Mouse (Mus musculus): ENCODE measurements around the gene Olfr600. TPM values are rescaled to one million over a fixed set of nuclear protein-coding genes. Genes with fewer than 3 reads are reported as not detected.

Olfr600 gene
- polyA plus RNA-seq, 1 experiment from 2014 or later = not detected

Other genes with a start within 250 kb of the Olfr600 start
- not detected in 2 replicates for gene Olfr586, start 224.0 kb downstream of the Olfr600 start, polyA plus RNA-seq (2015; fragmentation: Nextera tagmentation; extraction: Ambion mirVana)
- not detected in 2 replicates for gene Olfr588-ps1, start 208.8 kb downstream of the Olfr600 start, polyA plus RNA-seq (2015; fragmentation: Nextera tagmentation; extraction: Ambion mirVana)
- not detected in 2 replicates for gene Olfr589, start 193.3 kb downstream of the Olfr600 start, polyA plus RNA-seq (2015; fragmentation: Nextera tagmentation; extraction: Ambion mirVana)
- gene Olfr591, start 171.3 kb downstream of the Olfr600 start, polyA plus RNA-seq (2015; fragmentation: Nextera tagmentation; extraction: Ambion mirVana) = not detected in 2 replicates
- gene Olfr592, start 164.9 kb downstream of the Olfr600 start, polyA plus RNA-seq (2015; fragmentation: Nextera tagmentation; extraction: Ambion mirVana) = not detected in 2 replicates
- gene Olfr593, start 137.8 kb downstream of the Olfr600 start, polyA plus RNA-seq (2015; fragmentation: Nextera tagmentation; extraction: Ambion mirVana) = not detected in 2 replicates
- not detected in 2 replicates for gene Olfr594, start 132.7 kb downstream of the Olfr600 start, polyA plus RNA-seq (2015; fragmentation: Nextera tagmentation; extraction: Ambion mirVana)
- not detected in 2 replicates for gene Usp17ld, start 97.2 kb downstream of the Olfr600 start, polyA plus RNA-seq (2015; fragmentation: Nextera tagmentation; extraction: Ambion mirVana)
- not detected in 2 replicates for gene Olfr596, start 44.0 kb downstream of the Olfr600 start, polyA plus RNA-seq (2015; fragmentation: Nextera tagmentation; extraction: Ambion mirVana)
- gene Olfr597, start 33.4 kb downstream of the Olfr600 start, polyA plus RNA-seq (2015; fragmentation: Nextera tagmentation; extraction: Ambion mirVana) = not detected in 2 replicates
- not detected in 2 replicates for gene Olfr598, start 26.1 kb downstream of the Olfr600 start, polyA plus RNA-seq (2015; fragmentation: Nextera tagmentation; extraction: Ambion mirVana)
- gene Olfr599, start 13.8 kb downstream of the Olfr600 start, polyA plus RNA-seq (2015; fragmentation: Nextera tagmentation; extraction: Ambion mirVana) = not detected in 2 replicates
- gene Olfr601, start 13.0 kb upstream of the Olfr600 start, polyA plus RNA-seq (2015; fragmentation: Nextera tagmentation; extraction: Ambion mirVana) = not detected in 2 replicates
- gene Olfr603, start 36.5 kb upstream of the Olfr600 start, polyA plus RNA-seq (2015; fragmentation: Nextera tagmentation; extraction: Ambion mirVana) = not detected in 2 replicates
- not detected in 2 replicates for gene Usp17lc, start 65.4 kb upstream of the Olfr600 start, polyA plus RNA-seq (2015; fragmentation: Nextera tagmentation; extraction: Ambion mirVana)
- gene Olfr605, start 95.8 kb upstream of the Olfr600 start, polyA plus RNA-seq (2015; fragmentation: Nextera tagmentation; extraction: Ambion mirVana) = not detected in 2 replicates
- not detected in 2 replicates for gene Olfr606, start 99.4 kb upstream of the Olfr600 start, polyA plus RNA-seq (2015; fragmentation: Nextera tagmentation; extraction: Ambion mirVana)
- not detected in 2 replicates for gene Olfr607, start 114.5 kb upstream of the Olfr600 start, polyA plus RNA-seq (2015; fragmentation: Nextera tagmentation; extraction: Ambion mirVana)
- gene Olfr608, start 120.2 kb upstream of the Olfr600 start, polyA plus RNA-seq (2015; fragmentation: Nextera tagmentation; extraction: Ambion mirVana) = not detected in 2 replicates
- gene Olfr609, start 148.4 kb upstream of the Olfr600 start, polyA plus RNA-seq (2015; fragmentation: Nextera tagmentation; extraction: Ambion mirVana) = not detected in 2 replicates
- gene Olfr610, start 162.5 kb upstream of the Olfr600 start, polyA plus RNA-seq (2015; fragmentation: Nextera tagmentation; extraction: Ambion mirVana) = not detected in 2 replicates
- not detected in 2 replicates for gene Olfr611, start 171.2 kb upstream of the Olfr600 start, polyA plus RNA-seq (2015; fragmentation: Nextera tagmentation; extraction: Ambion mirVana)
- not detected in 2 replicates for gene Olfr612, start 193.0 kb upstream of the Olfr600 start, polyA plus RNA-seq (2015; fragmentation: Nextera tagmentation; extraction: Ambion mirVana)
- gene Olfr613, start 198.4 kb upstream of the Olfr600 start, polyA plus RNA-seq (2015; fragmentation: Nextera tagmentation; extraction: Ambion mirVana) = not detected in 2 replicates
- not detected in 2 replicates for gene Olfr615, start 206.4 kb upstream of the Olfr600 start, polyA plus RNA-seq (2015; fragmentation: Nextera tagmentation; extraction: Ambion mirVana)
- gene Olfr616, start 219.5 kb upstream of the Olfr600 start, polyA plus RNA-seq (2015; fragmentation: Nextera tagmentation; extraction: Ambion mirVana) = not detected in 2 replicates
- gene Olfr617, start 223.4 kb upstream of the Olfr600 start, polyA plus RNA-seq (2015; fragmentation: Nextera tagmentation; extraction: Ambion mirVana) = not detected in 2 replicates
- gene Olfr618, start 240.4 kb upstream of the Olfr600 start, polyA plus RNA-seq (2015; fragmentation: Nextera tagmentation; extraction: Ambion mirVana) = not detected in 2 replicates